Mouse (Mus musculus): ENCODE results near the gene Fancd2.

DNA sequence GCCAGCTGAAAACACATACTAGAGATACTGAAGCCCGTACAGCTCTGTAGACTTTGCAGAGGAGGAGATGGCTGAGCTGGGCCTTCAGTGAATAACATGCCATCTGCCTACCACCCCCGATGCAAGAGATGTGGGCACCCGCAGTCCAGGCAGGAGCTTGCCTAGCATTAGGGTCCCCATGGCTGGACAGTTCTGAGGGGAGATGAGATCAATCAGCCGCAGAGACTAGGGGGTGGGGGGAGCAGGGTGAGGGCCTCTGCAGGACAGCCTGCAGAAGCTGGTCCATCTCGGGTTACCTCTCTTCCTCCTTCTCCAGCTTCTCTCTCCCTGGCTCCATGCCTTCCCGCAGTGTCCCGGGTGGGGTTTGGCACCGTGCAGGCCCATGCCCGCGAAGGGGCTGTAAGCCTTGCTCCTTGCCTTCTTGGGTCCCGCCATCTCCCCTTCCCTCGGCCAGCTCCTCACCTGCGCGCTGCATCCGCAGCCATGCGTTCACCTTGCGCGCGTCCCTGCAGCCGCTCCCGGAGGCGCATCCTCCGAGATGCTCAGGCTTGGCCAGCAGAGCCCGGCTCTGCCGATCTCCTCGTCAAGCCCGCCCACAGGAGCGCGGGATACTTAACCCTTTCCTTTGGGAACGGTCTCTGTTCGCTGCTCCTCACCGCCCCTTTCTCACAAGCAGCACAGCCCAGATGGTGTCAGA is 29.9 kb upstream of the Fancd2 start, which contains the start of gene Prrt3:
- no peak for TF ChIP-seq CTCF (IDR thresholded peaks at IDR 0.05; ENCODE audit: low read depth, low read length)
- TF ChIP-seq POLR2A (IDR thresholded peaks at IDR 0.05; ENCODE audit: extremely low read depth, insufficient read depth, low read length), result no peak

Measured in liver, adult 2 months (tissue).